Mouse (Mus musculus): ENCODE results near the gene Ppfia1.

DNA sequence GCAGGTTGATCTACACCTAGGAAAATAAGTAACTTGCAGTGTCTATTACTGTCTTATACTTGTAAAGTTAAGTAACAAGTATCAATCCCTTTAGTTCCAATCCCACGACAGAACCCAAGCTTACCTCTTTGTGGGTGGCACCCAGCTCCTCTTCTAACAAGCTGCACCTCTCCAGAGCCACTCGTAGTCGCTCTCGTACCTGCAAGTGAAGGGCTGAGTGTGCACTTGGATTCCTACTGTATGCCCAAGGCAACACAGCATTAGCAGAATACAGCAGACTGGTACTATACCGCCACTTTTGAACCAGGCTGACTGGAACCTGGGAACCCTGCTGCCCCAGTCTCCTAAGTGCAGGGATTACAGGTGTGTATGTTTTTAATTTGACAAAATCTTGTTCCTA lies 33.7 kb downstream of the Ppfia1 start:
- TF ChIP-seq CTCF (conservative IDR thresholded peaks at IDR 0.05 in 1 of 2, IDR thresholded peaks at IDR 0.05 in 1 of 2; ENCODE audit: low read depth in 2 of 2, low read length in 2 of 2) = no peak
- TF ChIP-seq POLR2A (IDR thresholded peaks at IDR 0.05; ENCODE audit: low read depth, low read length) = no peak
- TF ChIP-seq MAX (IDR thresholded peaks at IDR 0.05; ENCODE audit: low read length) = no peak
- TF ChIP-seq E2F4 (IDR thresholded peaks at IDR 0.05; ENCODE audit: insufficient replicate concordance, low read depth, low read length) = no peak
- no peak for TF ChIP-seq CHD2 (IDR thresholded peaks at IDR 0.05; ENCODE audit: low read length)
- TF ChIP-seq EP300 (IDR thresholded peaks at IDR 0.05; ENCODE audit: low read length) = no peak
